Mouse (Mus musculus): ENCODE data around the gene Olfr981.

GRCm38 (mm10) chr9:40050138-40050537, 28.9 kb downstream of the Olfr981 start:
- no peak for TF ChIP-seq CTCF (IDR thresholded peaks at IDR 0.05; ENCODE audit: borderline replicate concordance, extremely low read depth, insufficient read depth, insufficient read length)
- TF ChIP-seq POLR2A (IDR thresholded peaks at IDR 0.05; ENCODE audit: borderline replicate concordance, extremely low read depth, insufficient read depth, insufficient read length, poor library complexity, severe bottlenecking): no peak
